Mouse (Mus musculus) embryonic facial prominence, embryonic 13.5 days (tissue): ENCODE results near the gene Snrnp25. TPM values are rescaled to one million over a fixed set of nuclear protein-coding genes. Genes with fewer than 3 reads are reported as not detected.
A peak's percentile ranks its signal among the peaks of the same experiment; 100 is the strongest.

Experiments used
- ATAC-seq: fragments of 200-750 bp; cut with Nextera tagmentation; 2 replicates; pipeline ENCODE4 v1.8.0; 2017; ENCODE audit warnings: low read depth; ENCODE audit not compliant: insufficient number of reproducible peaks, insufficient read depth, low FRiP score, low TSS enrichment
- H3K27ac ChIP-seq: fragments of 300-500 bp; sonication (generic); 2 replicates; pipeline ENCODE4 v1.5.1; 2015; ENCODE audit warnings: moderate library complexity, mild to moderate bottlenecking, inconsistent platforms
- H3K27me3 ChIP-seq: fragments of 300-500 bp; sonication (generic); 2 replicates; pipeline ENCODE4 v1.6.1; 2015; ENCODE audit warnings: mild to moderate bottlenecking, inconsistent platforms
- H3K36me3 ChIP-seq: fragments of 300-500 bp; sonication (generic); 2 replicates; pipeline ENCODE4 v1.6.1; 2015; ENCODE audit warnings: mild to moderate bottlenecking, inconsistent platforms
- H3K4me1 ChIP-seq: fragments of 300-500 bp; sonication (generic); 2 replicates; pipeline ENCODE4 v1.6.1; 2015; ENCODE audit warnings: inconsistent platforms
- H3K4me2 ChIP-seq: fragments of 300-500 bp; sonication (generic); 2 replicates; pipeline ENCODE4 v1.6.1; 2015; ENCODE audit warnings: moderate library complexity, mild to moderate bottlenecking, inconsistent platforms
- H3K4me3 ChIP-seq: fragments of 300-500 bp; sonication (generic); 2 replicates; pipeline ENCODE4 v1.5.1; 2015; ENCODE audit warnings: mild to moderate bottlenecking, inconsistent platforms
- H3K9ac ChIP-seq: fragments of 300-500 bp; sonication (generic); 2 replicates; pipeline ENCODE4 v1.6.1; 2015; ENCODE audit warnings: mild to moderate bottlenecking, inconsistent platforms
- H3K9me3 ChIP-seq: fragments of 300-500 bp; sonication (generic); 2 replicates; pipeline ENCODE4 v1.6.1; 2016; ENCODE audit warnings: inconsistent platforms
- WGBS: fragments of 180-500 bp; shearing (Covaris S2); methylation state at CpG from one replicate; pipeline ENCODE4 v1.1.7; 2015; ENCODE audit warnings: mixed read lengths; 5-methylcytosine and 5-hydroxymethylcytosine counted together
- polyA plus RNA-seq: library from polyadenylated mRNA; unstranded; fragments of >200 nt; fragmentation: Nextera tagmentation; extraction: Ambion mirVana; gene quantifications from 2 replicates; pipeline ENCODE4 v1.2.1, GENCODE M21; 2015

The Snrnp25 gene
- polyA plus RNA-seq = 64.4 and 69.3 TPM in 2 replicates

DNA sequence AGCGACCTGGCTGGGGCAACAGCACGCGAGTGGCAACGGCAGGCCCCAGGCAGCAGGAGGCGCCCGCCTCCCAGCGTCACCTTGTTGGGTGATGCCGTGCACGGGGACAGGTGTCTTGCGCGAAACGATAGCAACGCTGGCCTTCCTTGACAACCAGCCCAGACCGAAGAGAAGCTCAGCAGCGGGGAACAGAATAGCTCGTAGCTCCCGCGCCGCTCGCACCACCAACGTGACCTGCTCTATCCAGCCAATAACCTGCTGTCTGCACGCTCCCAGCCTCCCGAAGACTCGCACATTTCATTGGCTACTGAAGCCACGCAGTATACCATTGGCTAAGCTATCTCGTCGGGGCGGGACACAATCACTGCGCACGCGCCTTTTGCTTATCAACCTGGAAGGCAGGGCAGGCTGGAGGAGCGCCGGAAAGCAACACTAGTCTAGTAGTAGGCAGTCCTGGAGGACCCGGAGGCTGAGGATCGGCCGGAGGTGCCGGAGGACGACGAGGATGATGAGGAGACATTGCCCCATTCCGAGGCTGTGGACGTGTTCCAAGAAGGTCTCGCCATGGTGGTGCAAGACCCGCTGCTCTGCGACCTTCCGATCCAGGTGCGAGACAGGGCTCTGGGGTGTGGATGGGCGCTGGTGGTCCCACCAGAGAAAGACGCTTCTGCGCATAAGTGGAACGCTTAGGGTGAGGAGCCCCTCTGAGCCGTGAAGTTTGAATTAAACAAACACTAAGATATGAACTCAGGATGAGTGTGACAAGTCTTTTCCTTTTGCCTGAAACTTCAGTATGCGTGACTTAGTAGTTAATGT lies at the start of gene Snrnp25:
Gene Snrnp25, plus strand, starts transcription at position 358 of the 816 bp plus-strand sequence.
- Histone ChIP-seq H3K4me1 (peaks cover 16% of the 10 kb centered on the region), H3K9me3 (no peaks in the 10 kb centered on the region), H3K4me3 (peak within 1 kb of the TSS; percentile 70), H3K27ac (peak within 1 kb of the TSS; percentile 22; the same call in 1 of the 2 replicates), H3K4me2 (peak within 1 kb of the TSS; percentile 81), H3K27me3 (no peaks in the 10 kb centered on the region), H3K9ac (peak within 1 kb of the TSS; percentile 86), H3K36me3 (peaks cover 32% of the 10 kb centered on the region)
- ATAC-seq = peak; percentile 100
- WGBS = under 1% methylated on average over 52 of the region's 52 CpGs

DNA sequence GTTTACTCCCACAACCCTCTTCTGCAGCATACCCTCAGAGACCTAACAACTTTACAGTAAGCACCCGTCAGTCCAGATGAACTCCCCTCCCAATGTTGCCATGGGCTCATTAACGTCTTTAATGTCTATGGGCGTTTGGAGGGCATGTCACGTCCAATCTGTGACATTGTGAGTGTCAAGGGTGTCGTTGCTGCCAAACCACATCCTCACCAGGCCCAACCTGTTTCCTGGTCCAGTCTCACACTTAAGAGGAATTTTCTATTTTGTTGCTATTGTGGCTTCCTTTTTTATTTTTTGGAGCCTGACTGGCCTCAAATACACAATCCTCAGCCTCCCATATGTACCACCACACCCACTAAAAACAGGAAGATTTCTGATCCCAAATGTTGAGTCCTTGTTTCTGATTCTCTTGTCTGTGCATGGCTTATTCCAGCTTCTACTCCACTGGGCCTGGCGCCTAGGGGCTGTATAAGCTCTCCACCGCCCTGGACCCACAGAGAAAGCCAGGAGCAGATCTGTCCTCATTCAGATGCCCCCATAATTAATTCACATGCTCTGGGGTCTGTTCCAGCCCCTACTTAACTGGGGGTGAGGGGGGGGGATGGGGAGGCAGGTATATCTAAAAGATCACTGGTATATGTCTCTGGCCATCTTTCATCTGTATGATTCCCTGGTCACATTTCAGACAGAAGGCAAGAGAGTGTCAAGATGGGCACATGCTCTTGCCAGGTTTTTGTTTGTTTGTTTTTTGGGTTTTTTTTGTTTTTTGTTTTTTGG lies 48.2 kb upstream of the Snrnp25 start:
- Histone ChIP-seq H3K4me3 (no peak overlapping the region), H3K36me3 (no peaks in the 10 kb centered on the region), H3K9ac (no peak overlapping the region), H3K9me3 (no peaks in the 10 kb centered on the region), H3K4me1 (peaks cover 13% of the 10 kb centered on the region), H3K27me3 (peaks cover 26% of the 10 kb centered on the region), H3K4me2 (no peak overlapping the region), H3K27ac (no peak overlapping the region)
- no peak for ATAC-seq
- 80% methylated on average over 7 of the region's 7 CpGs for WGBS

DNA sequence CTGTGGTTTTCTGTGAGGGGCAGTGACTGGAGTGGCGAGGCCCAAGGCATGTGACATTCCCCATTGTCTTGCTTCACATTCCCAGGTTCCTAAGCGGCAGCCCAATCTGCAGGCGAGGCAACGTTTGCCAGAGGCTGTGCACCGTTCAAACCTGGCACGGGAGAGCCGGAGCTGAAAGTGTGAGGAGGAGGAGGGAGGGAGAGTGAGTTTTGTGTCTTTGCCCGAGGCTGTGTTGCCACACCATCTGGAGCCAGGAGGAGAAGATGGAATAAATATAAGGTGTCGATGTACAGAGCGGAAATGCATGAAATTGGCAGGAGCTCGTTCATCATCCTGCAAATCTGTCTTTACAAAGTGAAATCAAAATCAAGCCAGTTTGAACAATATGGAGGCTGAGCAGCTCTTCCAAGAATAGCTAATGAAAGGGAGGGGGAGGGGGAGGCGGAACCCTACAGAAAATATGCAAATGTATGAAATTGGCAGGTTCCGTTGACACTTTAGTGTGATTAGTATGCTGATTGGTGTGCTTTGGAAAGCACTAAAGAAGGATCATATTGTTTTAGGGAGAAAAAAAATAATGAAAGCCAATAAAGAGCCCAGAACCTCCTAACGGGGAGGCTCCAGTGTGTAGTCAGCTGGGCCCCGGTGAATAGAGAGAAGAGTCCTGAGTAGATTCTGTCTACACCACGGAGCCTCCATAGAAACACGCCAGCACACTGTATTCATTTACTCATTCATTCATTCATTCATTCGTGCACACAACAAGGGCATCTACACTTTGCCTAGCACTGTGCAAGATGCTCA lies 47.2 kb upstream of the Snrnp25 start:
- 52% methylated on average over 18 of the region's 18 CpGs for WGBS
- Histone ChIP-seq H3K9ac (no peak overlapping the region), H3K4me1 (peaks cover 13% of the 10 kb centered on the region), H3K27ac (no peak overlapping the region), H3K4me2 (peak overlapping the region; percentile 33), H3K4me3 (no peak overlapping the region), H3K27me3 (peaks cover 26% of the 10 kb centered on the region), H3K9me3 (no peaks in the 10 kb centered on the region), H3K36me3 (no peaks in the 10 kb centered on the region)
- no peak for ATAC-seq

DNA sequence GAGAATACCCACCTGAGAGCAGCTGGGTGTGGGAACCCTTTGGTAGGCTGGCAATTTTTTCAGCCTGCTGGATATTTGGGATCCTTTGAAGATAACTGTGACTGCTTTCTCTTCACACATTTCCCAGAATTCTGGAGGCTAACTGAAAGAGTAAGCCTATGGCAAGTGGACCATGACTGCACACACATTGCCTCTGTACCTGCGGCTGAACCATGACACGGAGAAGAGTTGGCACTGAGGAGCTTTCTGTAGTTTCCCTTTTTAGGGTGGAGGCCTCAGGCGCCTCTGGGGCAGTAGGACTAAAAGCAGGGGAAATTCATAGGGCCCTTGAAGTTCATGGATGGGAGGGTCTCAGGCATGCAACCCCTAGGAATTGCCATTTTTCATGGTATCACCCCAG lies 46.0 kb upstream of the Snrnp25 start:
- peaks cover 26% of the 10 kb centered on the region for H3K27me3 ChIP-seq
- H3K27ac ChIP-seq = no peak overlapping the region
- peaks cover 13% of the 10 kb centered on the region for H3K4me1 ChIP-seq
- ATAC-seq = no peak
- 84% methylated on average over 3 of the region's 3 CpGs for WGBS
- no peaks in the 10 kb centered on the region for H3K36me3 ChIP-seq
- no peak overlapping the region for H3K4me2 ChIP-seq
- H3K4me3 ChIP-seq = no peak overlapping the region
- H3K9me3 ChIP-seq = no peaks in the 10 kb centered on the region
- H3K9ac ChIP-seq = no peak overlapping the region

DNA sequence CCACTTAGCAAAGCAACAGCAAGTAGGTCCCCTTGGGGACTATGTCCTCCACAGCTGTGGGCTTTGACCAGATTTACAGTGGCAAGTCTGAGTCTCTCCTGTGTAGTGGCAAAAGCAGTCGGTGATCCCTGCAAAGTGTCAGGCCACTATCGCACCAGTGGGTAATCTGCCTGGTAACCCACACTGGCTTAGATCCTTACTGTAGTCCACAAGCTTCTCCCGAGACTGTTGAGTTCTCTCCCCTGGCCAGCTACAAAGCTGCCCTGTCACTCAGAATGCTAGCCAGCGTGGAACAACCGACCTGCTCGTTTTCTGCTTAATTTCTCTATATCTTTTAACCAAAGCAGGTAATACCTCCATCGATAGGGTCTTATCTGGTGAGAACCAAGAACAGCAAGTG lies 44.9 kb upstream of the Snrnp25 start:
- Histone ChIP-seq H3K4me2 (no peak overlapping the region), H3K9me3 (no peaks in the 10 kb centered on the region), H3K27ac (no peak overlapping the region), H3K27me3 (peaks cover 26% of the 10 kb centered on the region), H3K9ac (no peak overlapping the region), H3K4me1 (peaks cover 13% of the 10 kb centered on the region), H3K36me3 (no peaks in the 10 kb centered on the region), H3K4me3 (no peak overlapping the region)
- no peak for ATAC-seq
- WGBS = 76% methylated on average over 7 of the region's 7 CpGs

DNA sequence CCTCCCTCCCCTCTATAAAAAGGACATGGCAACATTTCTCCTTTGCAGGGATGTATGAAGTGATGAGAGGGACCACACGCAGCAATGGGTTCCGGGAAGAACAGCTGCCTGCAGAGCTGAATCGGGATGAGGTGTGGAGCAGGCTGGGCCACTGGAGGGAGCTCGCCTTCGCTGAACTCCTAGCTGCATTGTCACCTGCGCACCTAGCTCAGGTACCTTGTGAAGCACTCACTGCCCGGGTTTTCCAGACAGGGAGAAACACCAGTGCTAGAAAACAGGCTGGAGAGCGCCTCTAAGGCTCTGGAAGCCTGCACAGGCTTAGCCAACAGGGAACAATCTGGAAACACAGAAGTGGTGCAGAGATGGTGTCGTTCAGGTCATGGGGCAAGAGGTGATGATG lies 43.7 kb upstream of the Snrnp25 start:
- Histone ChIP-seq H3K4me1 (peaks cover 13% of the 10 kb centered on the region), H3K9ac (peak overlapping the region; percentile 66; the same call in 1 of the 2 replicates), H3K36me3 (no peaks in the 10 kb centered on the region), H3K27me3 (peaks cover 26% of the 10 kb centered on the region), H3K4me3 (peak overlapping the region; percentile 31), H3K9me3 (no peaks in the 10 kb centered on the region), H3K27ac (no peak overlapping the region), H3K4me2 (peak overlapping the region; percentile 58)
- ATAC-seq = no peak
- 5% methylated on average over 9 of the region's 9 CpGs for WGBS

DNA sequence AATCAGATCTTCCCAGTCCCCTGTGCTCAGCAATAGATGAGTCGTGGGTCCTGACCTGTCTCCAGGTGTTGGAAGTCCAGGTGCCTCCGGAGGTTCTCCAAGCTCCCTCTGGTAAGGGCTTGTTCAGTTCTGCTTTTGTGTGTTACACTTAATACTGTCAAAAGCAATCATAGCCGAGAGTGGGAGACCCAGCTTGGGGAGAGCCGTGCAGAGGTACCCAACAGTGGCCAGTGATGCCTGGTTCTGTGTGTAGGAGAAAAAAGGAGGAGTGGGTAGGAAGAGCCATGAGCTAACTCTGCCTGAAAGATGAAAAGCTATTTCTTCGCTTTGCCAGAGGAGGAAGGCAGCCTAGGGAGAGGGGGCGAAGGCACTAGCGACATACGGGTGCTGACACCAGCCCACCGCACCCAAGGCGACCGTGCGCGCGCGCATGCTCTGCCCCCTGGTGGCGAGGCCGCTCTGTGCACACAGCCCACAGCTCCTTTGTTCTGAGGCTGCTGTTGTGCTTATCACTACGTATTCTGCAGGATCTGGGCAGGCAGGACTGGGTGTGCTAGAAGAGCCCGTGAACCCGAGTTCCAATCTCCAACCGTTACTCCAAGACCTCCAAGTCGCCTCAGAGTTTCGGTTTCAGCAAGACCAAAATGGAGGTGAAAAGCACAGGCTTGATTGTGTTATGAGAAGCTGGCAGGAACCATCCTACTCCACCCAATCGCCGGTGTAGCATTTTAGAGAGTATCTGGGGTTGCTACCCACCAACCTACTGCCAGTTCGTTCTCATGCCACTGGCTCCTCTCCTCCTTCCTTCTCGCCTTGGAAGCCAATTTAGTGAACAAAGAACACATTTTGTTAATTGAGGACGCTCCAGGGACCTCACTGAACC lies 43.1 kb upstream of the Snrnp25 start:
- Histone ChIP-seq H3K27me3 (peaks cover 26% of the 10 kb centered on the region), H3K36me3 (no peaks in the 10 kb centered on the region), H3K9me3 (no peaks in the 10 kb centered on the region), H3K4me2 (peak overlapping the region; percentile 58), H3K4me3 (peak overlapping the region; percentile 31), H3K9ac (peak overlapping the region; percentile 66), H3K4me1 (peaks cover 13% of the 10 kb centered on the region), H3K27ac (no peak overlapping the region)
- WGBS = 12% methylated on average over 28 of the region's 28 CpGs
- ATAC-seq = peak; percentile 82

DNA sequence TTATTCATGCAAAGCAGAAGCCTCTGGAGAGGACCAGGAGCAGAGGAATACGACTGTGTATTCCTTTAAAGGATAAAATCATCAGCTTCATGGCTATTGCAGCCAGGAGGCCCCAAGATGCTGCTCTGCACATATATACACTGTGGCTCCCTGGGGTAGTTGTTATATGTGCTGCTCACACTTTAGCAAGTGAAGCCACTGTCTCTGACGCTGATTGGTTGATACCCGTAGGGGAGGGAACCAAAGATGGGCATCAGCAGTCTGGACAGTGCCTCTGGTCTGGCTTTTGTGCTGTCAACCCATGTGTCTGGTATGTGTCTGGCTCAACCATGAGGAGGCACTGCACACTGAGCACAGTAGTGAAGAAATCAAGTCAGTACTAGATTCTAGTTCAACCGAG lies 38.5 kb upstream of the Snrnp25 start:
- no peak overlapping the region for H3K9ac ChIP-seq
- 75% methylated on average over 4 of the region's 4 CpGs for WGBS
- no peak for ATAC-seq

DNA sequence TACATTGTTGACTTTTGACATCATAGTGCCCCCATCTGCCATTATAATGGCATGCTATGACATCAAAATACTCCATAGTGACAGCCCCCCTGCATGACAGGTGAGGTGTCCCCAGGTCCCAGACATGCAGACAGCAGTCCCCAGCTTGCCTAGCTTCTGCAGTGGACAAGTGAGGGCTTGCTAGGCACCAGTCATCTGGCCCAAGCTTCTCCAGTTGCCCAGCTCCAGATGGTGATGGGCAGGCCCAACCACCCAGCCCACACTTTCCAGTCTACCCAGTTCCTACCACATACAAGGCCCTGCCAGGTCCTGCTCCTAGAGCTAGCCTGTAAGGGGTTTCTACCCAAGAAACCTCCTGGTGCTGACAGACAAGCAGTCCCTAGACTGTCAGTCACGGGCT lies 26.7 kb upstream of the Snrnp25 start:
- H3K36me3 ChIP-seq = no peaks in the 10 kb centered on the region
- no peaks in the 10 kb centered on the region for H3K9me3 ChIP-seq
- H3K27ac ChIP-seq = no peak overlapping the region
- WGBS = 74% methylated on average over 1 of the region's 1 CpGs
- no peak overlapping the region for H3K9ac ChIP-seq
- H3K4me2 ChIP-seq = no peak overlapping the region
- no peaks in the 10 kb centered on the region for H3K27me3 ChIP-seq
- no peak overlapping the region for H3K4me3 ChIP-seq
- ATAC-seq = no peak
- no peaks in the 10 kb centered on the region for H3K4me1 ChIP-seq

More for the DNA sequence above, 38.5 kb upstream of the Snrnp25 start:
- Histone ChIP-seq H3K4me3 (no peak overlapping the region), H3K27ac (no peak overlapping the region), H3K4me1 (peaks cover 3% of the 10 kb centered on the region; the same call in 1 of the 2 replicates), H3K36me3 (no peaks in the 10 kb centered on the region), H3K27me3 (peaks cover 3% of the 10 kb centered on the region), H3K9me3 (no peaks in the 10 kb centered on the region), H3K4me2 (no peak overlapping the region)

DNA sequence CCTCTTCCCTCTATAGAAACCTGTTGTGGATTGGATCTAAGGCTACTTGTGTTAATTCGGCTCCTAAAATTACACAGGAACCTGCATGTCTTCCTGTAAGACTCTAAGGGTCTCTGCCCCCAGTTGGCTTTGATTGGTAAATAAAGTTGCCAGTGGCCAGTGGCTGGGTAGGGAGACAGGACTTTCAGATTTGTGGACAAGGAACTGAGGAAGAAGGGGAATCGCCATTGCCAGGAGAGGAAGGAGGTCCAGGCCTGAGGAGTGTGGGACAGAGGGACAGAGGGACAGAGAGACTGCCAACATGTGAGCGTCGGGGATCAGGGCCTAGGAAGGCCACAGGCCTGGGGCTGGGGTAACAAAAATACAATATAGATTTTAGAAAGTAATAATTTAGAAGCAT lies 24.0 kb upstream of the Snrnp25 start:
- no peaks in the 10 kb centered on the region for H3K4me1 ChIP-seq
- H3K4me2 ChIP-seq = no peak overlapping the region
- H3K27me3 ChIP-seq = no peaks in the 10 kb centered on the region
- no peaks in the 10 kb centered on the region for H3K36me3 ChIP-seq
- WGBS = 77% methylated on average over 4 of the region's 4 CpGs
- no peak overlapping the region for H3K9ac ChIP-seq
- no peak for ATAC-seq
- no peak overlapping the region for H3K4me3 ChIP-seq
- no peak overlapping the region for H3K27ac ChIP-seq
- no peaks in the 10 kb centered on the region for H3K9me3 ChIP-seq
